Mouse (Mus musculus): Measurements from ENCODE around the gene Mpzl1.

DNA sequence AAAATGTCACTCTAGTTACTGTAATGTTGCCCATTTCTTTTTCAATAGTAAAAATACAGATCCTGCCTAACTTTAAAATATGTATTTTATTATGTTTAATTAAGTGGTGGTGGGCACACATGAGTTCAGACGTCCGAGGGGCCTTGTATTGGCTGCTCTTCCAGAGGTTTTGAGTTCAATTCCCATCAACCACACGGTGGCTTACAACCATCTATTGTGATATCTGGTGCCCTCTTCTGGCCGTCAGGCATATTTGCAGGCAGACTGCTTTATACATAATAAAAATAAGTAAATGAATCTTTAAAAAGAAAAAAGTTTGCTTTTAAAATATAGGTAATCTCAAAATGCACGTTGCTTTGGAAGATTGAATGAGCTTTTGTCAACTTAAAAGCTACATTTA lies 55.0 kb downstream of the Mpzl1 start:
- no peak for TF ChIP-seq EP300 (IDR thresholded peaks at IDR 0.05; ENCODE audit: low read depth)
- TF ChIP-seq CTCF (IDR thresholded peaks at IDR 0.05; ENCODE audit: low read depth): peak; percentile 32; the same call in 1 of the 2 replicates
